Mouse (Mus musculus): ENCODE measurements at regions not wholly inside any gene's neighbourhood (a gene's known extent, or its start where the extent isn't known, plus 50 kb on each side); places are given as distances from the start of the nearest gene placed in this dataset.
"Not testable (repeated sequence)": the region's sequence is repeated elsewhere in the genome, so short reads cannot be mapped to it uniquely, and the experiment has no call there.

- Histone ChIP-seq H3K4me3 (no peak overlapping the region), H3K9me3 (no peaks in the 10 kb centered on the region), H3K4me2 (replicated peaks) (no peak overlapping the region), H3K36me3 (no peaks in the 10 kb centered on the region), H3K27me3 (no peaks in the 10 kb centered on the region), H3K4me1 (no peaks in the 10 kb centered on the region), H3K27ac (replicated peaks) (no peak overlapping the region), H3K9ac (replicated peaks) (no peak overlapping the region)
- ATAC-seq (ENCODE audit: low FRiP score, low read depth), result no peak
- WGBS, result 67% methylated on average over 2 of the region's 2 CpGs
These were observed 418.4 kb upstream of the Arrdc4 start for GRCm38 (mm10) chr7:69167456-69167855.

- no peaks in the 10 kb centered on the region for H3K27me3 ChIP-seq
- H3K4me3 ChIP-seq, result no peak overlapping the region
- H3K9me3 ChIP-seq, result no peaks in the 10 kb centered on the region
- no peaks in the 10 kb centered on the region for H3K4me1 ChIP-seq
- H3K9ac ChIP-seq (replicated peaks), result no peak overlapping the region
- WGBS, result 79% methylated on average over 4 of the region's 4 CpGs
- no peaks in the 10 kb centered on the region for H3K36me3 ChIP-seq
- H3K4me2 ChIP-seq (replicated peaks), result no peak overlapping the region
- H3K27ac ChIP-seq (replicated peaks), result no peak overlapping the region
- ATAC-seq (ENCODE audit: low FRiP score, low read depth), result no peak
These were observed 412.9 kb upstream of the Arrdc4 start for GRCm38 (mm10) chr7:69161916-69162315.

- WGBS, result 87% methylated on average over 3 of the region's 3 CpGs
- no peak for ATAC-seq (ENCODE audit: low FRiP score, low read depth)
- no peak overlapping the region for H3K27ac ChIP-seq (replicated peaks)
These were observed 393.3 kb upstream of the Arrdc4 start for GRCm38 (mm10) chr7:69142351-69142750.

GRCm38 (mm10) chr7:69133441-69133840 lies 384.4 kb upstream of the Arrdc4 start:
- WGBS, result 83% methylated on average over 2 of the region's 2 CpGs
- ATAC-seq (ENCODE audit: low FRiP score, low read depth), result no peak
- Histone ChIP-seq H3K9ac (replicated peaks) (no peak overlapping the region), H3K4me1 (no peaks in the 10 kb centered on the region), H3K9me3 (no peaks in the 10 kb centered on the region), H3K27ac (replicated peaks) (no peak overlapping the region), H3K27me3 (no peaks in the 10 kb centered on the region), H3K36me3 (no peaks in the 10 kb centered on the region), H3K4me2 (replicated peaks) (no peak overlapping the region), H3K4me3 (no peak overlapping the region)

More at GRCm38 (mm10) chr7:69142351-69142750, 393.3 kb upstream of the Arrdc4 start:
- Histone ChIP-seq H3K9me3 (no peaks in the 10 kb centered on the region), H3K36me3 (no peaks in the 10 kb centered on the region), H3K27me3 (no peaks in the 10 kb centered on the region), H3K4me1 (no peaks in the 10 kb centered on the region), H3K9ac (replicated peaks) (no peak overlapping the region), H3K4me3 (no peak overlapping the region), H3K4me2 (replicated peaks) (no peak overlapping the region)

- H3K9ac ChIP-seq (replicated peaks); H3K27me3 ChIP-seq; H3K36me3 ChIP-seq; H3K4me1 ChIP-seq; H3K4me2 ChIP-seq (replicated peaks); H3K27ac ChIP-seq (replicated peaks); H3K4me3 ChIP-seq; H3K9me3 ChIP-seq: not testable (repeated sequence)
- ATAC-seq (ENCODE audit: low FRiP score, low read depth), result 0 out of 2 replicates have a peak, but pooled peaks have one; percentile 12
- 96% methylated on average over 2 of the region's 4 CpGs for WGBS
These were observed 352.7 kb upstream of the Arrdc4 start for GRCm38 (mm10) chr7:69101770-69102169.

- Histone ChIP-seq H3K4me1 (0 out of 2 replicates have a peak, but pooled peaks cover 4% of the 10 kb centered on the region), H3K9ac (replicated peaks) (no peak overlapping the region), H3K27ac (replicated peaks) (no peak overlapping the region), H3K4me2 (replicated peaks) (no peak overlapping the region), H3K36me3 (no peaks in the 10 kb centered on the region), H3K4me3 (no peak overlapping the region), H3K9me3 (no peaks in the 10 kb centered on the region), H3K27me3 (no peaks in the 10 kb centered on the region)
- WGBS, result 60% methylated on average over 9 of the region's 9 CpGs
- peak; percentile 38; the same call in 1 of the 2 replicates for ATAC-seq (ENCODE audit: low FRiP score, low read depth)
These were observed 348.6 kb upstream of the Arrdc4 start for GRCm38 (mm10) chr7:69097587-69098095.

- no peak overlapping the region for H3K9ac ChIP-seq (replicated peaks)
- WGBS, result 90% methylated on average over 7 of the region's 7 CpGs
These were observed 325.7 kb upstream of the Arrdc4 start for GRCm38 (mm10) chr7:69074780-69075179.

GRCm38 (mm10) chr7:69062994-69063393 lies 314.0 kb upstream of the Arrdc4 start:
- WGBS, result 85% methylated on average over 5 of the region's 5 CpGs

More at GRCm38 (mm10) chr7:69074780-69075179, 325.7 kb upstream of the Arrdc4 start:
- no peaks in the 10 kb centered on the region for H3K36me3 ChIP-seq
- no peak overlapping the region for H3K4me3 ChIP-seq
- H3K4me1 ChIP-seq, result no peaks in the 10 kb centered on the region
- H3K27me3 ChIP-seq, result no peaks in the 10 kb centered on the region; the same call in 1 of the 2 replicates
- H3K4me2 ChIP-seq (replicated peaks), result no peak overlapping the region
- no peak for ATAC-seq (ENCODE audit: low FRiP score, low read depth)
- no peaks in the 10 kb centered on the region for H3K9me3 ChIP-seq
- H3K27ac ChIP-seq (replicated peaks), result no peak overlapping the region

GRCm38 (mm10) chr7:69062506-69062905 lies 313.5 kb upstream of the Arrdc4 start:
- Histone ChIP-seq H3K9ac (replicated peaks) (no peak overlapping the region), H3K4me2 (replicated peaks) (no peak overlapping the region), H3K4me3 (no peak overlapping the region), H3K27ac (replicated peaks) (0 out of 2 replicates have a peak overlapping the region, but pooled peaks have one; percentile 15), H3K36me3 (no peaks in the 10 kb centered on the region), H3K9me3 (no peaks in the 10 kb centered on the region), H3K4me1 (peaks cover 15% of the 10 kb centered on the region; the same call in 1 of the 2 replicates), H3K27me3 (no peaks in the 10 kb centered on the region)
- 88% methylated on average over 7 of the region's 7 CpGs for WGBS
- ATAC-seq (ENCODE audit: low FRiP score, low read depth), result peak; percentile 41

More at GRCm38 (mm10) chr7:69062994-69063393, 314.0 kb upstream of the Arrdc4 start:
- ATAC-seq (ENCODE audit: low FRiP score, low read depth), result no peak
- Histone ChIP-seq H3K27ac (replicated peaks) (no peak overlapping the region), H3K4me3 (no peak overlapping the region), H3K36me3 (no peaks in the 10 kb centered on the region), H3K4me2 (replicated peaks) (no peak overlapping the region), H3K9me3 (no peaks in the 10 kb centered on the region), H3K4me1 (peaks cover 15% of the 10 kb centered on the region; the same call in 1 of the 2 replicates), H3K27me3 (no peaks in the 10 kb centered on the region), H3K9ac (replicated peaks) (no peak overlapping the region)

GRCm38 (mm10) chr7:69062094-69062493 lies 313.1 kb upstream of the Arrdc4 start:
- 0 out of 2 replicates have a peak overlapping the region, but pooled peaks have one; percentile 15 for H3K27ac ChIP-seq (replicated peaks)
- peak; percentile 81 for ATAC-seq (ENCODE audit: low FRiP score, low read depth)

GRCm38 (mm10) chr7:69061242-69061641 lies 312.2 kb upstream of the Arrdc4 start:
- Histone ChIP-seq H3K27me3 (no peaks in the 10 kb centered on the region), H3K9me3 (no peaks in the 10 kb centered on the region), H3K4me3 (no peak overlapping the region), H3K4me1 (peaks cover 15% of the 10 kb centered on the region; the same call in 1 of the 2 replicates), H3K27ac (replicated peaks) (0 out of 2 replicates have a peak overlapping the region, but pooled peaks have one; percentile 15), H3K36me3 (no peaks in the 10 kb centered on the region), H3K9ac (replicated peaks) (no peak overlapping the region), H3K4me2 (replicated peaks) (no peak overlapping the region)
- ATAC-seq (ENCODE audit: low FRiP score, low read depth), result 0 out of 2 replicates have a peak, but pooled peaks have one; percentile 59
- WGBS, result 72% methylated on average over 4 of the region's 4 CpGs

More at GRCm38 (mm10) chr7:69062094-69062493, 313.1 kb upstream of the Arrdc4 start:
- no peak overlapping the region for H3K4me3 ChIP-seq
- WGBS, result 53% methylated on average over 8 of the region's 8 CpGs
- H3K27me3 ChIP-seq, result no peaks in the 10 kb centered on the region
- H3K36me3 ChIP-seq, result no peaks in the 10 kb centered on the region
- peaks cover 15% of the 10 kb centered on the region; the same call in 1 of the 2 replicates for H3K4me1 ChIP-seq
- H3K9ac ChIP-seq (replicated peaks), result no peak overlapping the region
- H3K4me2 ChIP-seq (replicated peaks), result no peak overlapping the region
- H3K9me3 ChIP-seq, result no peaks in the 10 kb centered on the region

GRCm38 (mm10) chr7:69016575-69016974 lies 267.5 kb upstream of the Arrdc4 start:
- Histone ChIP-seq H3K27me3 (no peaks in the 10 kb centered on the region), H3K36me3 (no peaks in the 10 kb centered on the region), H3K27ac (replicated peaks) (no peak overlapping the region), H3K9ac (replicated peaks) (no peak overlapping the region), H3K4me3 (no peak overlapping the region), H3K9me3 (no peaks in the 10 kb centered on the region), H3K4me2 (replicated peaks) (no peak overlapping the region), H3K4me1 (no peaks in the 10 kb centered on the region)
- no peak for ATAC-seq (ENCODE audit: low FRiP score, low read depth)
- 50% methylated on average over 8 of the region's 8 CpGs for WGBS

Data from midbrain, embryonic 12.5 days (tissue).